Mouse (Mus musculus): Measurements from ENCODE around the gene Chst12. TPM values are rescaled to one million over a fixed set of nuclear protein-coding genes. Genes with fewer than 3 reads are reported as not detected.

The Chst12 gene
- total and polyA plus RNA-seq, 2 experiments from 2014 or later: 15.8 to 21.8 TPM

- H3K27me3 ChIP-seq (ENCODE audit: insufficient read depth, low read length): no peaks in the 10 kb centered on the region
- 46% methylated on average over 6 of the region's 6 CpGs for WGBS
- no peak overlapping the region for H3K4me3 ChIP-seq (ENCODE audit: low read depth, low read length)
- ATAC-seq (ENCODE audit: low FRiP score) (peak; percentile 50; the same call in 1 of the 2 replicates), DNase-seq (ENCODE audit: low spot score) (peak; percentile 40)
- TF ChIP-seq CTCF (IDR thresholded peaks at IDR 0.05): peak; percentile 58
- H3K4me2 ChIP-seq (ENCODE audit: low read depth, low read length, poor library complexity, severe bottlenecking): no peak overlapping the region
- H3K36me3 ChIP-seq (ENCODE audit: insufficient read depth, low read length): no peaks in the 10 kb centered on the region
- no peaks in the 10 kb centered on the region for H3K9me3 ChIP-seq (ENCODE audit: low read length)
- no peak overlapping the region for H3K27ac ChIP-seq (ENCODE audit: low read depth, low read length)
- no peak overlapping the region for H3K9ac ChIP-seq (replicated peaks; ENCODE audit: low read length, poor library complexity, severe bottlenecking)
- no peaks in the 10 kb centered on the region for H3K4me1 ChIP-seq (ENCODE audit: insufficient read depth, low read length)
Measured at GRCm38 (mm10) chr5:140565856-140566255, 60.5 kb downstream of the Chst12 start.

GRCm38 (mm10) chr5:140566271-140566670 is 60.9 kb downstream of the Chst12 start:
- Histone ChIP-seq H3K36me3 (ENCODE audit: insufficient read depth, low read length) (no peaks in the 10 kb centered on the region), H3K27me3 (ENCODE audit: insufficient read depth, low read length) (no peaks in the 10 kb centered on the region), H3K4me3 (ENCODE audit: low read depth, low read length) (no peak overlapping the region), H3K4me1 (ENCODE audit: insufficient read depth, low read length) (no peaks in the 10 kb centered on the region), H3K27ac (ENCODE audit: low read depth, low read length) (no peak overlapping the region), H3K9me3 (ENCODE audit: low read length) (no peaks in the 10 kb centered on the region), H3K9ac (replicated peaks; ENCODE audit: low read length, poor library complexity, severe bottlenecking) (no peak overlapping the region), H3K4me2 (ENCODE audit: low read depth, low read length, poor library complexity, severe bottlenecking) (no peak overlapping the region)
- WGBS: 72% methylated on average over 4 of the region's 4 CpGs
- DNase-seq (ENCODE audit: low spot score) (no peak), ATAC-seq (ENCODE audit: low FRiP score) (peak; percentile 1; the same call in 1 of the 2 replicates)
- no peak for TF ChIP-seq CTCF (IDR thresholded peaks at IDR 0.05)

GRCm38 (mm10) chr5:140567321-140567720 is 62.0 kb downstream of the Chst12 start:
- Histone ChIP-seq H3K4me1 (ENCODE audit: insufficient read depth, low read length) (no peaks in the 10 kb centered on the region), H3K9ac (replicated peaks; ENCODE audit: low read length, poor library complexity, severe bottlenecking) (no peak overlapping the region), H3K4me2 (ENCODE audit: low read depth, low read length, poor library complexity, severe bottlenecking) (no peak overlapping the region), H3K36me3 (ENCODE audit: insufficient read depth, low read length) (no peaks in the 10 kb centered on the region), H3K27me3 (ENCODE audit: insufficient read depth, low read length) (no peaks in the 10 kb centered on the region), H3K27ac (ENCODE audit: low read depth, low read length) (no peak overlapping the region), H3K4me3 (ENCODE audit: low read depth, low read length) (no peak overlapping the region), H3K9me3 (ENCODE audit: low read length) (no peaks in the 10 kb centered on the region)
- ATAC-seq (ENCODE audit: low FRiP score): no peak
- TF ChIP-seq CTCF (IDR thresholded peaks at IDR 0.05): no peak
- DNase-seq (ENCODE audit: low spot score): no peak
- 57% methylated on average over 11 of the region's 11 CpGs for WGBS

DNA sequence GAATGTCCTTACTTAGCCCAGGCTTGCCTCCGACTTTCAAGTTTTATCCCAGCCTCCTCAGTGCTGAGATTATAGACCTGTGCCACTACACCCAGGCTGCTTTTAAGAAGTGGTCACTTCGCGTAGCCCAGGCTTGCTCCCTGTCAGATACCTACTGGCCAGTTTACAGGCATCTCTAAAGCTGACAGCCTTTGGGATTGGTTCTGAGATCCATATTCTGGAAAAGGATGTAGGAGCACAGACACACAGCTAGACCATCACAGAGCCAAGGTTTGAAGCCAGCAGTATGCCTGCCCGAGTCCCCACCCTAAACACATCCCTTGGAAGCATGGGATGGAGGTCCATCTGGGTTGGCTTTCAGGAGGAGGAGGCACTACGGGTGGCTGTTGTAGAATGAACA is 62.4 kb downstream of the Chst12 start:
- no peaks in the 10 kb centered on the region for H3K9me3 ChIP-seq (ENCODE audit: low read length)
- no peak overlapping the region for H3K4me3 ChIP-seq (ENCODE audit: low read depth, low read length)
- ATAC-seq (ENCODE audit: low FRiP score) (no peak), DNase-seq (ENCODE audit: low spot score) (no peak)
- no peak overlapping the region for H3K4me2 ChIP-seq (ENCODE audit: low read depth, low read length, poor library complexity, severe bottlenecking)
- no peak overlapping the region for H3K9ac ChIP-seq (replicated peaks; ENCODE audit: low read length, poor library complexity, severe bottlenecking)
- WGBS: 91% methylated on average over 5 of the region's 5 CpGs
- no peak for TF ChIP-seq CTCF (IDR thresholded peaks at IDR 0.05)
- H3K27ac ChIP-seq (ENCODE audit: low read depth, low read length): no peak overlapping the region
- H3K36me3 ChIP-seq (ENCODE audit: insufficient read depth, low read length): no peaks in the 10 kb centered on the region
- H3K27me3 ChIP-seq (ENCODE audit: insufficient read depth, low read length): no peaks in the 10 kb centered on the region
- no peaks in the 10 kb centered on the region for H3K4me1 ChIP-seq (ENCODE audit: insufficient read depth, low read length)

DNA sequence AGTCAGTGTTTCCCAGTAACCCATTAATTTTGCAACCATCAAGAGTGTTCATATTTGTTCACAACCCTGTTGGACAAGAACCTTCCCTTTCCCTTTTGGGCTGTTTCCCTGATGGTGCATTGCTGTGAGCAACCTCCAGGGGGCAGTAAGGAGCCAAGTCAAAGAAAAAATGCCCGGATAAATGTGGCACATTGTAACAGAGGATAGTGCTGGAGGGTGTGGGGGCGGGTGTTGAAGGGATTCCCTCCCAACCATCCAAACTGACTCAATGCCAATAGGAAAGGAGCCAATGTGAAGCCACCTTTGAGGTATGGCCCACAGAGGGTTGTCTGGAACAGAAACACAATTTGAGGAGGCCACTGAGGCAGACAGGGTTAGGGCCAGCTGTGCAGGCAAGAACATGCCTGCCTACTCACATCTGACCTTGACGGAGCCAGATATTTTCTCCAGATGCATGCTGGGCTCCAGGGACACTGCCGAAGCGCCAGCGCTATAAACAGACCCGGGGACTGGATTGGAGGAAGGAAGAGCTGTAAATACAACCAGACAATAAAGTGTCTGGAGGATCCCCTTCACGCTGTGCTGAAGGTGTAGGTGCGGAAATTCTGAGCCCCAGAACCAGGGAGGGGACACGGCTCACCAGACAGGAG is 63.1 kb downstream of the Chst12 start:
- Histone ChIP-seq H3K9ac (replicated peaks; ENCODE audit: low read length, poor library complexity, severe bottlenecking) (no peak overlapping the region), H3K4me2 (ENCODE audit: low read depth, low read length, poor library complexity, severe bottlenecking) (no peak overlapping the region), H3K27me3 (ENCODE audit: insufficient read depth, low read length) (no peaks in the 10 kb centered on the region), H3K36me3 (ENCODE audit: insufficient read depth, low read length) (no peaks in the 10 kb centered on the region), H3K4me1 (ENCODE audit: insufficient read depth, low read length) (no peaks in the 10 kb centered on the region), H3K4me3 (ENCODE audit: low read depth, low read length) (no peak overlapping the region), H3K9me3 (ENCODE audit: low read length) (no peaks in the 10 kb centered on the region), H3K27ac (ENCODE audit: low read depth, low read length) (no peak overlapping the region)
- ATAC-seq (ENCODE audit: low FRiP score) (no peak), DNase-seq (ENCODE audit: low spot score) (peak; percentile 68)
- WGBS: 50% methylated on average over 10 of the region's 10 CpGs
- TF ChIP-seq CTCF (IDR thresholded peaks at IDR 0.05): peak; percentile 83

- no peak overlapping the region for H3K9ac ChIP-seq (replicated peaks; ENCODE audit: low read length, poor library complexity, severe bottlenecking)
- no peak overlapping the region for H3K4me2 ChIP-seq (ENCODE audit: low read depth, low read length, poor library complexity, severe bottlenecking)
- no peaks in the 10 kb centered on the region for H3K9me3 ChIP-seq (ENCODE audit: low read length)
- no peaks in the 10 kb centered on the region for H3K36me3 ChIP-seq (ENCODE audit: insufficient read depth, low read length)
- H3K27me3 ChIP-seq (ENCODE audit: insufficient read depth, low read length): no peaks in the 10 kb centered on the region
- WGBS: 86% methylated on average over 16 of the region's 16 CpGs
- DNase-seq (ENCODE audit: low spot score) (no peak), ATAC-seq (ENCODE audit: low FRiP score) (no peak)
- TF ChIP-seq CTCF (IDR thresholded peaks at IDR 0.05): peak; percentile 44
- H3K27ac ChIP-seq (ENCODE audit: low read depth, low read length): no peak overlapping the region
- H3K4me1 ChIP-seq (ENCODE audit: insufficient read depth, low read length): no peaks in the 10 kb centered on the region
- no peak overlapping the region for H3K4me3 ChIP-seq (ENCODE audit: low read depth, low read length)
Measured at GRCm38 (mm10) chr5:140569032-140569595, 63.8 kb downstream of the Chst12 start.

Measured in midbrain, postnatal 0 days (tissue).